Mouse (Mus musculus): ENCODE results near the gene Cpne6. TPM values are rescaled to one million over a fixed set of nuclear protein-coding genes. Genes with fewer than 3 reads are reported as not detected.

Gene Cpne6
- polyA plus RNA-seq, 1 experiment from 2014 or later, result 0.11 TPM

DNA sequence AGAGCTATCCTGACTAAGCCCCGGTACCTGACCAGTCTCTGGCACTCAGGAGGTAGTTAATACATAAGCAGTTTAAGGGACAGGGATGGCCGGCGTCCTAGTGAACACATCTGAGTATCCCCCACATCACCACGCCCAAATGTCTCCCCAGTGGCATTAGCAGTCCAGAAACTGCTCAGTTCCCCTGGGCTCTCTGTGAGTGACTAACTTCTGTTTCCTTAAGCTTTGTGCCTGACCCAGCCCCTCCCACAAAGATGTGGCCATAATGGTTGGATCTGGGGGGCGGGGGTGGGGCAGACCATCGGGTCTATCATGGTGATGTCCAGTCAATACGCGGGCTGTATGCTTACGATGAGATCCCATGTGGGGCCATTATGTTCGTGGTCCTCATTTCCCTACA lies 705 bp upstream of the Cpne6 start:
- Histone ChIP-seq H3K27ac (no peak overlapping the region), H3K9ac (no peak overlapping the region), H3K4me3 (no peak overlapping the region), H3K36me3 (no peaks in the 10 kb centered on the region), H3K27me3 (peaks cover 11% of the 10 kb centered on the region; the same call in 1 of the 2 replicates), H3K4me2 (no peak overlapping the region), H3K9me3 (no peaks in the 10 kb centered on the region), H3K4me1 (no peaks in the 10 kb centered on the region)
- no peak for ATAC-seq (ENCODE audit: borderline replicate concordance, extremely low read depth, low FRiP score, low TSS enrichment)
- WGBS, result 78% methylated on average over 10 of the region's 10 CpGs

DNA sequence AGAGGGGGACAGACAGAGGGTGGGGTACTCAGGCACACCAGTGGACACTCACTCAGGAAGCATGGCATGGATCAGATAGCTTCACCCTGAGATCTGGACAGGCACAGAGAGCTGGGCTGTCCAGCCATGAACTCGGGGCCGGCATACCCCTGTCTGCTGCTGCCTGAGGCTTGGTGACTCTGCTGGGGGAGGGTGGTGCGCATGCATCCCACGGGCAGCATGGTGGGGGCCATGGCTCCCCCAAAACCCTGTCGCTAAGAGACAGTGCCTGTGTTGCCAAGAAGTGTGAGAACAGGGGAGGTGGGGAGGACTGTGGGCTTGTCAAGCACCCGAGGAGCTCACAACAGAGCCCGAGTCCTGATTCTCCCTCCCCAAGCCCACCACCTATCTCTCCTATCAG lies 792 bp downstream of the Cpne6 start:
- Histone ChIP-seq H3K4me3 (no peak overlapping the region), H3K4me1 (no peaks in the 10 kb centered on the region), H3K27ac (no peak overlapping the region), H3K4me2 (no peak overlapping the region), H3K9me3 (no peaks in the 10 kb centered on the region), H3K36me3 (no peaks in the 10 kb centered on the region), H3K9ac (no peak overlapping the region), H3K27me3 (peaks cover 11% of the 10 kb centered on the region; the same call in 1 of the 2 replicates)
- WGBS, result 49% methylated on average over 7 of the region's 7 CpGs
- no peak for ATAC-seq (ENCODE audit: borderline replicate concordance, extremely low read depth, low FRiP score, low TSS enrichment)

DNA sequence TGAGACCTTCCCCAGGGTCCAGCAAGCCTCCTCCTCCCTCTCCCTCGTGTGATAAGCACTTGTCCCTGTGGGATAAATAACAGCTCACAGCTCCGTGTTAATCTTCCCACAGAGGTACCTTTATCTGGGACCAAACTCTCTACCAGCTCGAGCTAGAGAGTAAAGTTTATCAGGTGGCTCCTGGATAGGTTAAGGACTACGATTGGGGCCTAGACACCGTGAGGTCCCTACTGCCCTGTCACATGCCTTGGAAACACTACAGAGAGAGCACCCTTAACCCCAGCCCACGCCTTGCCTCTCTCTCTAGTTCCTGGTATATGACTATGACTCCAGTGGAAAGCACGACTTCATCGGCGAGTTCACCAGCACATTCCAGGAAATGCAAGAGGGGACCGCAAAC lies 3.7 kb downstream of the Cpne6 start:
- no peaks in the 10 kb centered on the region for H3K36me3 ChIP-seq
- H3K4me1 ChIP-seq, result no peaks in the 10 kb centered on the region
- no peak overlapping the region for H3K27ac ChIP-seq
- no peak overlapping the region for H3K9ac ChIP-seq
- peaks cover 16% of the 10 kb centered on the region for H3K27me3 ChIP-seq
- H3K4me3 ChIP-seq, result no peak overlapping the region
- 44% methylated on average over 10 of the region's 10 CpGs for WGBS
- H3K4me2 ChIP-seq, result no peak overlapping the region
- H3K9me3 ChIP-seq, result no peaks in the 10 kb centered on the region
- no peak for ATAC-seq (ENCODE audit: borderline replicate concordance, extremely low read depth, low FRiP score, low TSS enrichment)

DNA sequence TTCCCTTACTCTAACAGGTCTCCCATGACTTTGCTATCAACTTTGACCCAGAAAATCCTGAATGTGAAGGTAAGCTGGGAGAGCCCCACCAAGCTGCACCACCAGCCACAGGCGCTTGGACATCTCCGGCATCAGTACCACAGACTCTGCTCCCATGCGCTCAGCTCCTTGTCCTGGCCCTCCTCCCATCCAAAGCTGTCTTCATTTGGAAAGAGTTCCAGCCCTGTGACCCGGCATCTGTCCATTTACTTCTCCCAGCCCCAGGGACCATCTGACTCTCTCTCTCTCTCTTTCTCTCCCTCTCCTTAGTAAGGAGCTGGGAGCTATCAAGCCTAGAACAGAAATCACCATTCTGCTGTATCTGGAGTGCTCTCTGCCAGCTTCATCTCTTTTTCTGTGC lies 5.6 kb downstream of the Cpne6 start:
- H3K27me3 ChIP-seq, result peaks cover 35% of the 10 kb centered on the region
- H3K4me1 ChIP-seq, result peaks cover 6% of the 10 kb centered on the region
- 92% methylated on average over 4 of the region's 4 CpGs for WGBS
- no peak for ATAC-seq (ENCODE audit: borderline replicate concordance, extremely low read depth, low FRiP score, low TSS enrichment)
- no peak overlapping the region for H3K9ac ChIP-seq
- no peak overlapping the region for H3K27ac ChIP-seq
- H3K4me3 ChIP-seq, result no peak overlapping the region
- no peak overlapping the region for H3K4me2 ChIP-seq
- no peaks in the 10 kb centered on the region for H3K36me3 ChIP-seq
- no peaks in the 10 kb centered on the region for H3K9me3 ChIP-seq

DNA sequence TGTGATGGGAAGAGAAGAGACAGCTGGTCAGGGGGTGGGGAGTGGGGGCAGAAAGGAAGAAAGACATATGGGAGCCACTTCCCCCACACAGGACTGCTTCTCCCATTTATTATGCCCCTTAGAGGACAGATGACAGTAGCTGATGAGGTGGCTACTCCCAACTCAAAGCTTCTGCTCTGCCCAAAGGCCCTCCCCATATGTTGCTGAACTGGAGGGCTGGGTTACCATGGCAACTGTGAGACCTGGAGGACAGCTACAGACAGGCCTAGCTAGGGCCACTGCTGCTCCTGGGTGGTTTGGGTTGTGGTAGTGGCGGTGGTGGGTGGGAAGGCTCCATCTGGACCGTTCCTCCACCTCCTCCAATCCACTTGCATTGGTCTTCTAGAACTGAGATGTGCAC lies 8.7 kb downstream of the Cpne6 start:
- H3K4me1 ChIP-seq, result peaks cover 9% of the 10 kb centered on the region
- H3K4me3 ChIP-seq, result no peak overlapping the region
- H3K36me3 ChIP-seq, result no peaks in the 10 kb centered on the region
- H3K4me2 ChIP-seq, result no peak overlapping the region
- peaks cover 46% of the 10 kb centered on the region for H3K27me3 ChIP-seq
- no peaks in the 10 kb centered on the region for H3K9me3 ChIP-seq
- WGBS, result 28% methylated on average over 2 of the region's 2 CpGs
- ATAC-seq (ENCODE audit: borderline replicate concordance, extremely low read depth, low FRiP score, low TSS enrichment), result peak; percentile 35; the same call in 1 of the 2 replicates
- H3K9ac ChIP-seq, result no peak overlapping the region
- H3K27ac ChIP-seq, result no peak overlapping the region

DNA sequence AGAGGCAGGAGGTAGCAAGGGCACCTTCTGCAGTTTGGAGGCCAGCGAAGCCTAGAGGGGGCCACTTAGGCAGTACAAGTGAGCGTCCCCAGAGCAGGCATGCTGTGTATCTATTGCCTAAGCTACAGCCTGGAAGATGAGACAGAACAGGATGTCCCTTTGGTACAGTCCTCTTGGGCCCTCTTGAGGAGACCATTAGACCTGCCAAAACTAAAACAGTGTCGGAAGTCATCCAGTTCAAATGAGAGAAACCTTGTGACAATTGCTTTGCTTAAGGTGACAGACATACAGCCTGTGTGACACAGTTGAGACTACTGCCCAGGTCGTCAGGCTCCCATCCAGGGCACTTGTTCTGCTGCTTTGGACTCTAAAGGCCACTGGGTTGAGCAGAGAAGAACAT lies 9.4 kb downstream of the Cpne6 start:
- no peak for ATAC-seq (ENCODE audit: borderline replicate concordance, extremely low read depth, low FRiP score, low TSS enrichment)
- no peak overlapping the region for H3K4me3 ChIP-seq
- WGBS, result 65% methylated on average over 4 of the region's 4 CpGs
- H3K4me1 ChIP-seq, result peaks cover 9% of the 10 kb centered on the region
- H3K4me2 ChIP-seq, result no peak overlapping the region
- no peaks in the 10 kb centered on the region for H3K36me3 ChIP-seq
- H3K9me3 ChIP-seq, result no peaks in the 10 kb centered on the region
- H3K27me3 ChIP-seq, result peaks cover 49% of the 10 kb centered on the region
- no peak overlapping the region for H3K27ac ChIP-seq
- H3K9ac ChIP-seq, result no peak overlapping the region

DNA sequence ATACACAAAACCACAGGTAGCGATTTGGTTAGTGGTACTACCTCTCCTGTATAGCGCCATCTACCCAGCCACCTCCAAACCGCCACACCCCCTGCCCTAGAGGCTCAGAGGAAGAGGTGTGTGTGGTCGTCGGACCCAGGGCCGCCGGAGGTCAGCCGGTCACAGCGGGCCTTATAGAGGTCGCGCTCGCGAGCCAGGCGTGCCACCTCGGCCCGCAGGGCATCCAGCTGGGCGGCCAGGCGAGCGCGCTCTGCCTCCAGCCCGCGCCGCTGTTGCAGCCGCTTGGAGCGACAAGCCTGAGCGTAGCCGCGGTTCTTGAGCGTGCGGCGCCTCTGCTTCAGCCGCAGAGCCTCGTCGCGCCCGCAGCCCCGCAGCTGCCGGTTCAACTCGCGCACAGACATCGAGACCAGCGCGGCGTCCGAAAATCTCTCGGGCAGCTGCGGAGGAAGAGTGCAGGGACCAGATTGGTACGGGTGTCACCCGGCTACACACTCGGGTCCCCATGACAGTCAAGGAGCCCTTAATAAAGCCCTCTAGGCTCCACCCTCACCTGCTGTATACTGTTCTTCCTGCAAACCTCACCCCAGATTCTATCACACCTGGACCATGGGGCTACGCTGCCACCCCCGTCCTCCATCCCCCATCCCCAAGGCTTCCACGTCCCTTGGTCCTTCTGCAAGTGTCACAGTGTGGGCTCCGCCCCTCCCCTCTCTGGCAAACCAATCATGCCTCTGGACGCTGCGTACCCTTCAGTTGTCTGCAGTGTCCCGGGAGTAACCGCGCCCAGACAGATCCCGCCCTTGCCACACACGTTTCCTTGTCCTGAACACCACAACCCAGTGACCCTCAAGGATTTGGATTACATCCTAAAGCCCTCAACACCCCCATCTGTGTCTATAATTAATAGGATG lies 10.5 kb downstream of the Cpne6 start:
- Histone ChIP-seq H3K4me2 (peak overlapping the region; percentile 93), H3K9me3 (no peaks in the 10 kb centered on the region), H3K27ac (no peak overlapping the region), H3K4me1 (peaks cover 9% of the 10 kb centered on the region), H3K9ac (peak overlapping the region; percentile 35), H3K36me3 (no peaks in the 10 kb centered on the region), H3K4me3 (peak overlapping the region; percentile 41), H3K27me3 (peaks cover 52% of the 10 kb centered on the region)
- WGBS, result under 1% methylated on average over 61 of the region's 61 CpGs
- ATAC-seq (ENCODE audit: borderline replicate concordance, extremely low read depth, low FRiP score, low TSS enrichment), result peak; percentile 32; the same call in 1 of the 2 replicates

DNA sequence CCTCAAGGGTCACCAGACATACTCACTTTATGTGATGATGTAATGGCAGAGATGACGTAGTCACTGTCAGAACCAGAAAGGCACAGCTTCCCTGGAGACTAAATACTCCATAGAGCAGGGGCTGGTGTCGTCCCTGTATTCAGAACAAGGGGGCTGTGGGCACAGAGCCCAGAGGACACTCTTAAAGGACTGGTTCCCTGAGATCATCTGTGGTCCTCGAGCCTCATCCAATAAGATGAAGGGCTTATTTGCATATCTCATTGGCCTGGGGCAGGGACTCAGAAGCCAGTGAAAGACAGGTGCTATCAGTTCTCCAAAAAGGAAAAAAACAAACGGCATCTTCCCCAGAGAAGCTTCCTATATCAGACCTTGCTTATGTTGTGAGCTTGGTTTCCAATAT lies 13.8 kb downstream of the Cpne6 start:
- H3K4me2 ChIP-seq, result no peak overlapping the region
- no peak for ATAC-seq (ENCODE audit: borderline replicate concordance, extremely low read depth, low FRiP score, low TSS enrichment)
- peaks cover 46% of the 10 kb centered on the region for H3K27me3 ChIP-seq

DNA sequence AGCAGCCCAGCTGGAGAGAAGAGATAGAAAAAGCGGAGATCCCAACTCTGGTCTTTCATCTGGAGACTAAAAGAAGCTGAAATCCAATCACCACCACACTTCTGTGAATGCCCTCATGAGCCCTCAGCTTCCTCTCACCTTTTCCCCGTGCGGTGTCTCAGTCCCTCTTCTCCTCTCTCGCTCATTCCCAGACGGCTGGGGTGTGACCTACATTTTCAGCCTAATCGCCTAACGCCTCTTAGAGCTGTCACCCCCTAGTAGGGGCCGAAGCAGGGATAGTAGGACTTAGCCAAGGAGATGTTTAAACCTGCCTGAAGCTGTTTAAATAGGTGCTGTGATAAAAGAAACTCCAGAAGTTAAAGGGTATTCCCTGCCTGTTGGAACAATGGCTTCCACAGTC lies 14.5 kb downstream of the Cpne6 start, which contains the start of gene Nrl:
Gene Nrl (minus strand): TSS at position 197 of the 400 bp plus-strand sequence.
- Histone ChIP-seq H3K27ac (no peak within 1 kb of the TSS), H3K4me3 (no peak within 1 kb of the TSS), H3K9me3 (no peaks in the 10 kb centered on the region), H3K27me3 (peaks cover 44% of the 10 kb centered on the region), H3K9ac (no peak within 1 kb of the TSS), H3K36me3 (no peaks in the 10 kb centered on the region), H3K4me2 (no peak within 1 kb of the TSS), H3K4me1 (peaks cover 9% of the 10 kb centered on the region)
- ATAC-seq (ENCODE audit: borderline replicate concordance, extremely low read depth, low FRiP score, low TSS enrichment), result no peak
- WGBS, result 8% methylated on average over 8 of the region's 8 CpGs

More for the DNA sequence above, 13.8 kb downstream of the Cpne6 start:
- no peak overlapping the region for H3K9ac ChIP-seq
- H3K9me3 ChIP-seq, result no peaks in the 10 kb centered on the region
- no peak overlapping the region for H3K4me3 ChIP-seq
- WGBS, result 28% methylated on average over 4 of the region's 4 CpGs
- H3K4me1 ChIP-seq, result peaks cover 9% of the 10 kb centered on the region
- H3K27ac ChIP-seq, result no peak overlapping the region
- H3K36me3 ChIP-seq, result no peaks in the 10 kb centered on the region

DNA sequence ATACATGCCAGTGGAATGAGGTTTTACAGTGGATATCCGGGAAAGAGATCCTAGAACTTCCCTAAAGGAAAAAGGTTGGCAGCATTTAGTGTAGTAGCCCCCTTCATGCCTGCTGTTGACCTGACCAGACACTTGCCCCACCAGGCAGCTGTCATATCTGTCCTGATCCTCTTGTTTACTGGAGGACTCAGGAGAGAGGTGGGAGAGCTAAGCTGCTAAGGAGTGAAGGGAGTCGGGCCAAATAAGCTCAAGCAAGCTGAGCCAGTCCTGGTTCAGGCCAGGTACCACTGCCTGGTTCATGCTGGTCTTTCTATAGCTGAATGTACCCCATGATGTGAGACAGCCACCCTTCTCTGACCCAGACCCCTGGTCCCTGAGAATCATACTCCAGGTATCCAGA lies 16.4 kb downstream of the Cpne6 start:
- no peaks in the 10 kb centered on the region for H3K9me3 ChIP-seq
- no peaks in the 10 kb centered on the region for H3K4me1 ChIP-seq
- H3K27me3 ChIP-seq, result peaks cover 29% of the 10 kb centered on the region
- no peaks in the 10 kb centered on the region for H3K36me3 ChIP-seq
- H3K4me2 ChIP-seq, result no peak overlapping the region
- no peak overlapping the region for H3K4me3 ChIP-seq
- H3K9ac ChIP-seq, result no peak overlapping the region
- WGBS, result 67% methylated on average over 2 of the region's 2 CpGs
- no peak overlapping the region for H3K27ac ChIP-seq
- no peak for ATAC-seq (ENCODE audit: borderline replicate concordance, extremely low read depth, low FRiP score, low TSS enrichment)

DNA sequence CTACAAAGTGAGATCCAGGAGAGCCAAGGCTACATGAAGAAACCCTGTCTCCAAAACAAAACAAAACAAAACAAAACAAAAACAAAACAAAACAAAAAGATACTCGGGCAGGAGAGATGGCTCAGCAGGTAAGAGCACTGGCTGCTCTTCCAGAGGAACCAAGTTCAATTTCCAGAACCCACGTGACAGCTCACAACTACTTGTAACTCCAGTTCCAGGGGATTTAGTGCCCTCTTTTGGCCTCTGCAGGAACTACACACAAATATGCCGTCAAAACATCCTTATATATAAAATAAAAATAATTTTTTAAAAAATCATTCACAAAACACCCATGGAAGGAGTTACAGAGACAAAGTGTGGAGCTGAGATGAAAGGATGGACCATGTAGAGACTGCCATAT lies 17.7 kb downstream of the Cpne6 start:
- no peak overlapping the region for H3K9ac ChIP-seq
- ATAC-seq (ENCODE audit: borderline replicate concordance, extremely low read depth, low FRiP score, low TSS enrichment), result no peak
- no peak overlapping the region for H3K4me3 ChIP-seq
- no peaks in the 10 kb centered on the region for H3K9me3 ChIP-seq
- peaks cover 18% of the 10 kb centered on the region; the same call in 1 of the 2 replicates for H3K27me3 ChIP-seq
- H3K4me1 ChIP-seq, result no peaks in the 10 kb centered on the region
- no peak overlapping the region for H3K27ac ChIP-seq
- no peaks in the 10 kb centered on the region for H3K36me3 ChIP-seq
- WGBS, result 21% methylated on average over 3 of the region's 3 CpGs
- H3K4me2 ChIP-seq, result no peak overlapping the region

DNA sequence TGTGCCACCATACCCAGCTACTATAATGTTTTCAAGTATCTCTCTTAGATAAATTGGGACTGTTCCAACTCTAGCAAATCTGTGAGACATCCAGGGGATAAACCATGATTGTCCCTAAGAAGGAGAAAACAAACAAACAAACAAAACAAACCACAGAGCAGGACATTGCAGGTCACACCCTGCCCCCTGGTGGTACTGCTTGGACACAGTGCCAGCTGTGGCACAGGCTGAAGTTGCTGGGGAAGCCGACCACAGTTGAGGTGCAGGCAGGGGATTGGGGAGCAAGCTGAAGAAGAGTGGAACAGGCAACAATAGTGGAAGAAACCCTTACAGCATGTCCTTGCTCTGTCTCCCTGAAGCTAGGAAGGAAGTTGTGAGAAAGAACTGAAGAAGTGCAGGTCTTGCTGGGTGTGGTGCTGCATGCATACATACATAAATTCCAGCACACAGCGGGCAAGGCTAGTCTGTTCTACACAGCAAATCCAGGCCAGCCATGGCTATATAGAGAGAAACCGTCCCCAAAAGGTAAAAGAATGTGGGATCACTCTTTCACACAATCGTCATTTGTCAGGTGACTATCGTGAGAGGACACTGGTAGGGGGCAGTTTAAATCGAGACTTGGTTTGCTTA lies 26.0 kb downstream of the Cpne6 start:
- Histone ChIP-seq H3K4me2 (no peak overlapping the region), H3K9ac (no peak overlapping the region), H3K9me3 (no peaks in the 10 kb centered on the region), H3K4me3 (no peak overlapping the region), H3K27me3 (no peaks in the 10 kb centered on the region), H3K36me3 (no peaks in the 10 kb centered on the region), H3K27ac (no peak overlapping the region), H3K4me1 (peaks cover 10% of the 10 kb centered on the region)
- 46% methylated on average over 6 of the region's 6 CpGs for WGBS
- ATAC-seq (ENCODE audit: borderline replicate concordance, extremely low read depth, low FRiP score, low TSS enrichment), result no peak
